12 mouse cellular contexts compared by ENCODE assay signal in the genomic region with DNA sequence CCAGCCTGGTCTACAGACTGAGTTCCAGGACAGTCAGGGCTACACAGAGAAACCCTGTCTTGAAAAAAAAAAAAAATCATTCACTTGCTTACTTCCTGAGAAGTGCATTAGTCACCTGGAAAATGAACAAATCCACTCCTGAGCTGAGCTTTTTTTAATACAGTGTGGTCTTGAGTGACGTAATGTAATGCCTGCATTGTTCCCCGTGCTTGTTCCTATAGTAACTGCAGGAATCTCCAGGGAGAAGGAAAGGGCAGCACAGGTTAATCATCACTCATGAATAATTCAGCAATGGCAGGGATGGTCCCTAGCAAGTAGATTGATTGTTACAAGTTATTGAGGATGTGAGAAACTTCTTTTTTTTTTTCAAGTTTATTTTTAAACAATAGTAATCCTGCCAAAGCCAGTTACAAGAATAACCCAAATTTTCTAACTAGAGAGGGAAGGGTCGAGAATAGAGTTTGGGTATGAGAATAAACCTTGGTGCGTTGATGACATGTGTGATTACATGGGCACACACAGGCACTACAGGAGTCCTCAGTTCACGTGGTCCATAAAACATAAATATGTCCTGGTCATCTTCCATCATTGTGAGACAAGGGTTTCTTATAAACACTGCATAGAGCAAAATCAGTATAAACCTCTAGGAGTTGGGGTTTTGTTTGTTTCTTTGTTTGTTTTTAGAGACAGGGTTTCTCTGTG. TPM values are rescaled to one million over a fixed set of nuclear protein-coding genes. Genes with fewer than 3 reads are reported as not detected.
A peak's percentile ranks its signal among the peaks of the same experiment; 100 is the strongest.
DNase-seq lines count a peak whose midpoint lies in the region; ATAC-seq and TF ChIP-seq lines count a peak whose summit lies in the region.
"Had no signal": no experiment of that assay in that cellular context is flagged by ENCODE, and none has a peak within 500 bp of the region (broad histone marks: within the 10 kb centered on the region; RNA-seq: fewer than 3 reads in every experiment).

No protein-coding gene starts in this region.

- H3K27ac ChIP-seq in hindbrain, embryonic 11.5 days (ENCODE audit: low read depth, low read length): no peak overlapping the region
- no peak overlapping the region for H3K27ac ChIP-seq in neural tube, embryonic 11.5 days (ENCODE audit: low read depth, low read length)
- no peak overlapping the region for H3K27ac ChIP-seq in heart, embryonic 12.5 days (ENCODE audit: poor library complexity, severe bottlenecking)
- H3K27ac ChIP-seq in liver, postnatal 0 days (ENCODE audit: low read depth): no peak overlapping the region
- H3K27ac ChIP-seq: liver, embryonic 14.5 days had no signal

- H3K27me3 ChIP-seq in hindbrain, embryonic 11.5 days (ENCODE audit: control insufficient read depth, insufficient read depth, low read length): no peaks in the 10 kb centered on the region
- no peaks in the 10 kb centered on the region for H3K27me3 ChIP-seq in neural tube, embryonic 11.5 days (ENCODE audit: control insufficient read depth, insufficient read depth, low read length)
- no peaks in the 10 kb centered on the region for H3K27me3 ChIP-seq in heart, embryonic 12.5 days (replicated peaks)
- H3K27me3 ChIP-seq in liver, postnatal 0 days (ENCODE audit: insufficient read depth, low read length): no peaks in the 10 kb centered on the region

- TF ChIP-seq CTCF in liver, postnatal 0 days (IDR thresholded peaks at IDR 0.05; ENCODE audit: low read depth): no peak

- peak; percentile 94 for ATAC-seq in hindbrain, embryonic 11.5 days (ENCODE audit: low FRiP score)
- peak; percentile 92 for ATAC-seq in neural tube, embryonic 11.5 days (ENCODE audit: insufficient read depth, low FRiP score, low TSS enrichment)
- ATAC-seq in erythroblast, adult 5-6 weeks (replicated peaks; ENCODE audit: low FRiP score, poor library complexity, severe bottlenecking): no peak
- ATAC-seq in heart, embryonic 12.5 days (ENCODE audit: insufficient number of reproducible peaks, low FRiP score): no peak
- ATAC-seq in liver, postnatal 0 days: no peak

- H3K4me3 ChIP-seq in hindbrain, embryonic 11.5 days (ENCODE audit: low read depth, low read length): no peak overlapping the region
- no peak overlapping the region for H3K4me3 ChIP-seq in neural tube, embryonic 11.5 days (ENCODE audit: low read depth, low read length)
- H3K4me3 ChIP-seq in heart, embryonic 12.5 days: no peak overlapping the region
- H3K4me3 ChIP-seq in liver, postnatal 0 days (ENCODE audit: low read depth, low read length): no peak overlapping the region

- no peak overlapping the region for H3K9ac ChIP-seq in hindbrain, embryonic 11.5 days (ENCODE audit: low read depth, low read length)
- H3K9ac ChIP-seq in neural tube, embryonic 11.5 days (ENCODE audit: low read length): no peak overlapping the region
- H3K9ac ChIP-seq in heart, embryonic 12.5 days: no peak overlapping the region
- no peak overlapping the region for H3K9ac ChIP-seq in liver, postnatal 0 days (replicated peaks)
- H3K9ac ChIP-seq: liver, embryonic 14.5 days had no signal

- intact Hi-C loops in left cerebral cortex, postnatal 25 days (cut with DNase I): no loop called here

- no peaks in the 10 kb centered on the region for H3K9me3 ChIP-seq in hindbrain, embryonic 11.5 days (ENCODE audit: control insufficient read depth, low read length)
- H3K9me3 ChIP-seq in neural tube, embryonic 11.5 days (ENCODE audit: control insufficient read depth, low read length): no peaks in the 10 kb centered on the region
- H3K9me3 ChIP-seq in heart, embryonic 12.5 days (replicated peaks): no peaks in the 10 kb centered on the region
- H3K9me3 ChIP-seq in liver, postnatal 0 days (ENCODE audit: low read length): no peaks in the 10 kb centered on the region

- peak; percentile 3 to 50 for DNase-seq in left cerebral cortex, postnatal 25 days (ENCODE audit: low spot score in 2 of 2)
- DNase-seq in left cerebral cortex, adult 8-10 months (ENCODE audit: low spot score in 2 of 2): no peak
- DNase-seq in brain, embryonic 18.5 days (ENCODE audit: low read depth, low spot score): peak; percentile 12
- peak; percentile 80 for DNase-seq in hindbrain, embryonic 11.5 days (ENCODE audit: low spot score)
- DNase-seq in neural tube, embryonic 11.5 days (ENCODE audit: low spot score): peak; percentile 53
- no peak for DNase-seq in liver, postnatal 0 days
- DNase-seq: adrenal gland, postnatal 25 days; cerebellum, postnatal 36 days; gastrocnemius, postnatal 10 days had no signal

- WGBS in hindbrain, embryonic 11.5 days: 40% methylated on average over 5 of the region's 5 CpGs
- 43% methylated on average over 5 of the region's 5 CpGs for WGBS in neural tube, embryonic 11.5 days
- 68% methylated on average over 5 of the region's 5 CpGs for WGBS in heart, embryonic 12.5 days
- 73% methylated on average over 5 of the region's 5 CpGs for WGBS in liver, postnatal 0 days (ENCODE audit: insufficient replicate concordance)

- H3K36me3 ChIP-seq in hindbrain, embryonic 11.5 days (ENCODE audit: control insufficient read depth, insufficient read depth, low read length): no peaks in the 10 kb centered on the region
- H3K36me3 ChIP-seq in neural tube, embryonic 11.5 days (ENCODE audit: control insufficient read depth, insufficient read depth, low read length): no peaks in the 10 kb centered on the region
- no peaks in the 10 kb centered on the region for H3K36me3 ChIP-seq in heart, embryonic 12.5 days
- H3K36me3 ChIP-seq in liver, postnatal 0 days (replicated peaks; ENCODE audit: insufficient read depth, low read length): no peaks in the 10 kb centered on the region

- H3K4me2 ChIP-seq in hindbrain, embryonic 11.5 days (replicated peaks; ENCODE audit: low read depth, low read length): no peak overlapping the region
- H3K4me2 ChIP-seq in neural tube, embryonic 11.5 days (ENCODE audit: low read depth): no peak overlapping the region
- no peak overlapping the region for H3K4me2 ChIP-seq in heart, embryonic 12.5 days
- H3K4me2 ChIP-seq in liver, postnatal 0 days (ENCODE audit: low read depth, low read length): no peak overlapping the region

- TF ChIP-seq EP300 in liver, postnatal 0 days (IDR thresholded peaks at IDR 0.05; ENCODE audit: low read depth): no peak

- no peaks in the 10 kb centered on the region; the same call in 1 of the 2 replicates for H3K4me1 ChIP-seq in hindbrain, embryonic 11.5 days (replicated peaks; ENCODE audit: control insufficient read depth, insufficient read depth, low read length)
- peaks cover 3% of the 10 kb centered on the region; the same call in 1 of the 2 replicates for H3K4me1 ChIP-seq in neural tube, embryonic 11.5 days (ENCODE audit: control insufficient read depth, insufficient read depth, low read length)
- 0 out of 2 replicates have a peak, but pooled peaks cover 8% of the 10 kb centered on the region for H3K4me1 ChIP-seq in heart, embryonic 12.5 days (replicated peaks)
- H3K4me1 ChIP-seq in liver, postnatal 0 days (ENCODE audit: insufficient read depth): no peaks in the 10 kb centered on the region

RNA-seq across cellular contexts. Expression of a gene that starts 8.8 kb away (rescaled TPM):
- total RNA-seq in left cerebral cortex, postnatal 25 days (2021): under 1 TPM; 0.32 TPM
- under 1 TPM; 0.26 to 0.49 (median 0.35) TPM for total RNA-seq in left cerebral cortex, adult 8-10 months (2022)
- polyA plus RNA-seq in hindbrain, embryonic 11.5 days (2014; fragmentation: Nextera tagmentation; extraction: Ambion mirVana): 0.23 and 0.35 TPM in 2 replicates
- 0.19 and 0.29 TPM in 2 replicates for polyA plus RNA-seq in neural tube, embryonic 11.5 days (2014; fragmentation: Nextera tagmentation; extraction: Ambion mirVana)
- total RNA-seq in erythroblast, adult 5-6 weeks (2015; ENCODE audit: low replicate concordance): not detected in 2 replicates
- not detected in 2 replicates for total RNA-seq in erythroblast, adult 5-6 weeks (2017; ENCODE audit: low replicate concordance)
- 0.57 and 0.59 TPM in 2 replicates for polyA plus RNA-seq in heart, embryonic 12.5 days (2016; fragmentation: Nextera tagmentation; extraction: Ambion mirVana)
- polyA plus RNA-seq in liver, postnatal 0 days (2015; fragmentation: Nextera tagmentation; extraction: Ambion mirVana): not detected in 2 replicates

RNA-seq across cellular contexts. Expression of a gene that starts 44.0 kb away (rescaled TPM):
- 1 to 10 TPM; 3.6 to 7.7 TPM for total RNA-seq in left cerebral cortex, postnatal 25 days (2021)
- total RNA-seq in left cerebral cortex, adult 8-10 months (2022): 10 to 100 TPM in 1 of 4 experiments, 1 to 10 TPM in 3; 5.0 to 10.5 (median 6.2) TPM
- polyA plus RNA-seq in hindbrain, embryonic 11.5 days (2014; fragmentation: Nextera tagmentation; extraction: Ambion mirVana): 8.7 and 9.8 TPM in 2 replicates
- 7.2 and 9.3 TPM in 2 replicates for polyA plus RNA-seq in neural tube, embryonic 11.5 days (2014; fragmentation: Nextera tagmentation; extraction: Ambion mirVana)
- 8.6 and 9.2 TPM in 2 replicates for total RNA-seq in erythroblast, adult 5-6 weeks (2015; ENCODE audit: low replicate concordance)
- 2.2 and 3.8 TPM in 2 replicates for total RNA-seq in erythroblast, adult 5-6 weeks (2017; ENCODE audit: low replicate concordance)
- polyA plus RNA-seq in heart, embryonic 12.5 days (2016; fragmentation: Nextera tagmentation; extraction: Ambion mirVana): 7.4 and 8.2 TPM in 2 replicates
- 4.1 and 4.4 TPM in 2 replicates for polyA plus RNA-seq in liver, postnatal 0 days (2015; fragmentation: Nextera tagmentation; extraction: Ambion mirVana)

Comparison
In these comparisons a context has a peak if more than half of its experiments do, and no peak if none do; other contexts are left out.
1. DNase-seq: peak in left cerebral cortex, postnatal 25 days (2 of 2), brain, embryonic 18.5 days (single experiment), hindbrain, embryonic 11.5 days (single experiment) and neural tube, embryonic 11.5 days (single experiment); none in left cerebral cortex, adult 8-10 months (0 of 2) and liver, postnatal 0 days (single experiment).
2. ATAC-seq: peak in hindbrain, embryonic 11.5 days (single experiment) and neural tube, embryonic 11.5 days (single experiment); none in erythroblast, adult 5-6 weeks (single experiment), heart, embryonic 12.5 days (single experiment) and liver, postnatal 0 days (single experiment).